Mouse (Mus musculus): ENCODE measurements around the gene Pgm5.
"Not testable (repeated sequence)": the region's sequence is repeated elsewhere in the genome, so short reads cannot be mapped to it uniquely, and the experiment has no call there.

Pgm5 gene

GRCm38 (mm10) chr19:24861612-24862451 is at the start of gene Pgm5:
TSS of gene Pgm5 (minus strand) at chr19:24861855.
- peak; percentile 11 for DNase-seq

GRCm38 (mm10) chr19:24908385-24909155 is 46.9 kb upstream of the Pgm5 start:
- DNase-seq, result no peak

- DNase-seq, result no peak
Measured at GRCm38 (mm10) chr19:24907655-24908054, 46.0 kb upstream of the Pgm5 start.

GRCm38 (mm10) chr19:24902821-24903220 is 41.2 kb upstream of the Pgm5 start:
- DNase-seq, result no peak

- DNase-seq, result no peak
Measured at GRCm38 (mm10) chr19:24902256-24902655, 40.6 kb upstream of the Pgm5 start.

GRCm38 (mm10) chr19:24901666-24902065 is 40.0 kb upstream of the Pgm5 start:
- DNase-seq, result no peak

- no peak for DNase-seq
Measured at GRCm38 (mm10) chr19:24900581-24901220, 39.0 kb upstream of the Pgm5 start, which contains the start of gene Foxd4. TSS of gene Foxd4 (minus strand) at chr19:24901197.

- no peak for DNase-seq
Measured at GRCm38 (mm10) chr19:24899578-24900544, 38.2 kb upstream of the Pgm5 start.

- DNase-seq, result no peak
Measured at GRCm38 (mm10) chr19:24898737-24899577, 37.3 kb upstream of the Pgm5 start.

GRCm38 (mm10) chr19:24897896-24898736 is 36.5 kb upstream of the Pgm5 start:
- no peak for DNase-seq

GRCm38 (mm10) chr19:24897006-24897895 is 35.6 kb upstream of the Pgm5 start:
- peak; percentile 15 for DNase-seq

GRCm38 (mm10) chr19:24896536-24896935 is 34.9 kb upstream of the Pgm5 start:
- DNase-seq, result no peak

GRCm38 (mm10) chr19:24886888-24887287 is 25.2 kb upstream of the Pgm5 start:
- DNase-seq, result no peak

- DNase-seq, result peak; percentile 13
Measured at GRCm38 (mm10) chr19:24885504-24885903, 23.8 kb upstream of the Pgm5 start.

- DNase-seq, result no peak
Measured at GRCm38 (mm10) chr19:24881237-24881636, 19.6 kb upstream of the Pgm5 start.

- not testable (repeated sequence) for DNase-seq
Measured at GRCm38 (mm10) chr19:24875129-24875870, 13.6 kb upstream of the Pgm5 start, which contains the start of gene Gm10053. TSS of gene Gm10053 (plus strand) at chr19:24875686.

- DNase-seq, result no peak
Measured at GRCm38 (mm10) chr19:24873873-24874272, 12.2 kb upstream of the Pgm5 start.

GRCm38 (mm10) chr19:24871037-24871635 is 9.5 kb upstream of the Pgm5 start:
- DNase-seq, result peak; percentile 66

Measured in right cerebral cortex, postnatal 14 days (tissue).